Comparison of ENCODE assay signal across 8 mouse cellular contexts in genomic region chr19:10689470-10690166, GRCm38 (mm10). TPM values are rescaled to one million over a fixed set of nuclear protein-coding genes. Genes with fewer than 3 reads are reported as not detected.
DNase-seq lines count a peak whose midpoint lies in the region; ATAC-seq lines count a peak whose summit lies in the region.

No protein-coding gene starts in this region.

- no peak for DNase-seq in kidney, postnatal 4 days
- no peak for DNase-seq in embryonic facial prominence, embryonic 11.5 days (ENCODE audit: low spot score)
- DNase-seq in embryo, embryonic 10 days (ENCODE audit: low spot score): no peak

- no peak for ATAC-seq in kidney, embryonic 15.5 days (replicated peaks; ENCODE audit: low FRiP score)
- ATAC-seq in embryonic facial prominence, embryonic 11.5 days (replicated peaks; ENCODE audit: insufficient number of reproducible peaks, low FRiP score, low TSS enrichment, low read depth): no peak
- no peak; the same call in 1 of the 2 replicates for ATAC-seq in hindbrain, embryonic 13.5 days (ENCODE audit: low FRiP score)
- ATAC-seq in frontal cortex, adult (ENCODE audit: low TSS enrichment): no peak; the same call in 1 of the 2 replicates
- no peak for ATAC-seq in megakaryocyte-erythroid progenitor cell, adult 5-6 weeks (replicated peaks; ENCODE audit: low FRiP score, low TSS enrichment, poor library complexity, severe bottlenecking)

- WGBS in kidney, embryonic 15.5 days: 58% methylated on average over 5 of the region's 5 CpGs
- WGBS in embryonic facial prominence, embryonic 11.5 days: 62% methylated on average over 5 of the region's 5 CpGs
- WGBS in hindbrain, embryonic 13.5 days: 52% methylated on average over 5 of the region's 5 CpGs
- 57% methylated on average over 5 of the region's 5 CpGs for WGBS in macrophage (ENCODE audit: missing documents)

- H3K27ac ChIP-seq in kidney, embryonic 15.5 days: peak overlapping the region; percentile 95
- H3K27ac ChIP-seq in embryonic facial prominence, embryonic 11.5 days (replicated peaks; ENCODE audit: low read depth, low read length): peak overlapping the region; percentile 87
- peak overlapping the region; percentile 97 for H3K27ac ChIP-seq in hindbrain, embryonic 13.5 days
- H3K27ac ChIP-seq in macrophage: peak overlapping the region; percentile 67

- no peaks in the 10 kb centered on the region for H3K27me3 ChIP-seq in kidney, embryonic 15.5 days
- H3K27me3 ChIP-seq in embryonic facial prominence, embryonic 11.5 days (ENCODE audit: control insufficient read depth, insufficient read depth, low read length): no peaks in the 10 kb centered on the region
- no peaks in the 10 kb centered on the region for H3K27me3 ChIP-seq in hindbrain, embryonic 13.5 days

- H3K4me1 ChIP-seq in kidney, embryonic 15.5 days: peaks cover 28% of the 10 kb centered on the region
- H3K4me1 ChIP-seq in embryonic facial prominence, embryonic 11.5 days (ENCODE audit: control insufficient read depth, insufficient read depth, low read length): no peaks in the 10 kb centered on the region; the same call in none of the 2 replicates
- peaks cover 43% of the 10 kb centered on the region for H3K4me1 ChIP-seq in hindbrain, embryonic 13.5 days (replicated peaks)

- H3K79me2 ChIP-seq in macrophage (ENCODE audit: inconsistent target): peaks cover 50% of the 10 kb centered on the region

- H3K9ac ChIP-seq in kidney, embryonic 15.5 days: peak overlapping the region; percentile 80
- H3K9ac ChIP-seq in embryonic facial prominence, embryonic 11.5 days (replicated peaks; ENCODE audit: low read length): peak overlapping the region; percentile 86
- H3K9ac ChIP-seq in hindbrain, embryonic 13.5 days: peak overlapping the region; percentile 86

- H3K4me2 ChIP-seq in kidney, embryonic 15.5 days: peak overlapping the region; percentile 74
- peak overlapping the region; percentile 74 for H3K4me2 ChIP-seq in embryonic facial prominence, embryonic 11.5 days (ENCODE audit: low read depth, low read length)
- H3K4me2 ChIP-seq in hindbrain, embryonic 13.5 days: peak overlapping the region; percentile 79

- 0 out of 2 replicates have a peak, but pooled peaks cover 3% of the 10 kb centered on the region for H3K36me3 ChIP-seq in kidney, embryonic 15.5 days
- H3K36me3 ChIP-seq in embryonic facial prominence, embryonic 11.5 days (replicated peaks; ENCODE audit: control insufficient read depth, insufficient read depth, low read depth, low read length): no peaks in the 10 kb centered on the region
- H3K36me3 ChIP-seq in hindbrain, embryonic 13.5 days: no peaks in the 10 kb centered on the region
- no peaks in the 10 kb centered on the region for H3K36me3 ChIP-seq in macrophage (ENCODE audit: inconsistent target)

- H3K9me3 ChIP-seq in kidney, embryonic 15.5 days (replicated peaks): no peaks in the 10 kb centered on the region
- H3K9me3 ChIP-seq in embryonic facial prominence, embryonic 11.5 days (replicated peaks; ENCODE audit: control insufficient read depth, low read length): no peaks in the 10 kb centered on the region
- no peaks in the 10 kb centered on the region for H3K9me3 ChIP-seq in hindbrain, embryonic 13.5 days

- peak overlapping the region; percentile 84 for H3K4me3 ChIP-seq in kidney, embryonic 15.5 days (replicated peaks)
- peak overlapping the region; percentile 81 for H3K4me3 ChIP-seq in embryonic facial prominence, embryonic 11.5 days (ENCODE audit: low read depth, low read length)
- peak overlapping the region; percentile 67 for H3K4me3 ChIP-seq in hindbrain, embryonic 13.5 days
- H3K4me3 ChIP-seq in macrophage (ENCODE audit: inconsistent target): peak overlapping the region; percentile 64

RNA-seq across cellular contexts. Expression of gene Vps37c, which starts 1.1 kb away (rescaled TPM):
- 29.7 and 31.7 TPM in 2 replicates for polyA plus RNA-seq in kidney, embryonic 15.5 days (2015; fragmentation: Nextera tagmentation; extraction: Ambion mirVana)
- polyA plus RNA-seq in embryonic facial prominence, embryonic 11.5 days (2014; fragmentation: Nextera tagmentation; extraction: Ambion mirVana): 26.2 and 31.8 TPM in 2 replicates
- polyA plus RNA-seq in hindbrain, embryonic 13.5 days (2015; fragmentation: Nextera tagmentation; extraction: Ambion mirVana): 33.8 and 34.7 TPM in 2 replicates
- 10 to 100 TPM; 22.0 to 98.5 (median 51.0) TPM for total RNA-seq in macrophage (2018; cell fraction: chromatin; rRNA removed)
- total RNA-seq in macrophage (2018; cell fraction: cytosol; rRNA removed): 10 to 100 TPM; 31.2 to 89.7 (median 39.5) TPM
- total RNA-seq in macrophage (2018; cell fraction: nucleus; rRNA removed): 100 to 1,000 TPM in 3 of 26 experiments, 10 to 100 TPM in 23; 32.5 to 115 (median 71.0) TPM
- polyA plus RNA-seq in macrophage (2018): 24.0 to 32.2 TPM (median 24.1 TPM) in 3 replicates
- 18.3 and 20.2 TPM in 2 replicates for total RNA-seq in megakaryocyte-erythroid progenitor cell, adult 5-6 weeks (2014; fragmentation: Nextera tagmentation)
- 6.9 and 7.8 TPM in 2 replicates for total RNA-seq in megakaryocyte-erythroid progenitor cell, adult 5-6 weeks (2017)

RNA-seq across cellular contexts. Expression of gene Pga5, which starts 11.7 kb away (rescaled TPM):
- polyA plus RNA-seq in kidney, embryonic 15.5 days (2015; fragmentation: Nextera tagmentation; extraction: Ambion mirVana): not detected in 2 replicates
- polyA plus RNA-seq in embryonic facial prominence, embryonic 11.5 days (2014; fragmentation: Nextera tagmentation; extraction: Ambion mirVana): not detected in 2 replicates
- not detected in 2 replicates for polyA plus RNA-seq in hindbrain, embryonic 13.5 days (2015; fragmentation: Nextera tagmentation; extraction: Ambion mirVana)
- total RNA-seq in macrophage (2018; cell fraction: chromatin; rRNA removed): not detected
- not detected for total RNA-seq in macrophage (2018; cell fraction: cytosol; rRNA removed)
- total RNA-seq in macrophage (2018; cell fraction: nucleus; rRNA removed): not detected
- not detected in 3 replicates for polyA plus RNA-seq in macrophage (2018)
- not detected in 2 replicates for total RNA-seq in megakaryocyte-erythroid progenitor cell, adult 5-6 weeks (2014; fragmentation: Nextera tagmentation)
- total RNA-seq in megakaryocyte-erythroid progenitor cell, adult 5-6 weeks (2017): not detected in 2 replicates

RNA-seq across cellular contexts. Expression of gene Cd5, which starts 49.2 kb away (rescaled TPM):
- polyA plus RNA-seq in kidney, embryonic 15.5 days (2015; fragmentation: Nextera tagmentation; extraction: Ambion mirVana): 0.34 and 0.82 TPM in 2 replicates
- 0.15 TPM in 1 of 2 replicates, not detected in the other for polyA plus RNA-seq in embryonic facial prominence, embryonic 11.5 days (2014; fragmentation: Nextera tagmentation; extraction: Ambion mirVana)
- polyA plus RNA-seq in hindbrain, embryonic 13.5 days (2015; fragmentation: Nextera tagmentation; extraction: Ambion mirVana): 0.21 and 0.35 TPM in 2 replicates
- 1 to 10 TPM in 1 of 26 experiments, under 1 TPM in 11, not detected in 14; 0.49 to 1.7 (median 0.66) TPM for total RNA-seq in macrophage (2018; cell fraction: chromatin; rRNA removed)
- under 1 TPM in 25 of 26 experiments, not detected in 1; 0.03 to 0.61 (median 0.26) TPM for total RNA-seq in macrophage (2018; cell fraction: cytosol; rRNA removed)
- 1 to 10 TPM in 3 of 26 experiments, under 1 TPM in 10, not detected in 13; 0.24 to 1.7 (median 0.76) TPM for total RNA-seq in macrophage (2018; cell fraction: nucleus; rRNA removed)
- polyA plus RNA-seq in macrophage (2018): 0.20 to 0.54 TPM (median 0.42 TPM) in 3 replicates
- total RNA-seq in megakaryocyte-erythroid progenitor cell, adult 5-6 weeks (2014; fragmentation: Nextera tagmentation): 3.2 and 3.7 TPM in 2 replicates
- total RNA-seq in megakaryocyte-erythroid progenitor cell, adult 5-6 weeks (2017): not detected in 2 replicates

RNA-seq across cellular contexts. Expression of gene Vwce, which starts 55.6 kb away (rescaled TPM):
- polyA plus RNA-seq in kidney, embryonic 15.5 days (2015; fragmentation: Nextera tagmentation; extraction: Ambion mirVana): 3.0 and 3.2 TPM in 2 replicates
- 0.73 and 0.96 TPM in 2 replicates for polyA plus RNA-seq in embryonic facial prominence, embryonic 11.5 days (2014; fragmentation: Nextera tagmentation; extraction: Ambion mirVana)
- 0.53 and 0.82 TPM in 2 replicates for polyA plus RNA-seq in hindbrain, embryonic 13.5 days (2015; fragmentation: Nextera tagmentation; extraction: Ambion mirVana)
- under 1 TPM in 2 of 26 experiments, not detected in 24; 0.29 to 0.93 TPM for total RNA-seq in macrophage (2018; cell fraction: chromatin; rRNA removed)
- total RNA-seq in macrophage (2018; cell fraction: cytosol; rRNA removed): not detected
- total RNA-seq in macrophage (2018; cell fraction: nucleus; rRNA removed): not detected
- polyA plus RNA-seq in macrophage (2018): not detected in 3 replicates
- 0.90 and 0.99 TPM in 2 replicates for total RNA-seq in megakaryocyte-erythroid progenitor cell, adult 5-6 weeks (2014; fragmentation: Nextera tagmentation)
- total RNA-seq in megakaryocyte-erythroid progenitor cell, adult 5-6 weeks (2017): not detected in 2 replicates
